Comparison of ENCODE assay signal across 1 mouse cellular context in genomic region chr4:45037455-45038410, GRCm38 (mm10).
TF ChIP-seq lines count a peak whose summit lies in the region.

No protein-coding gene starts in this region.

TF ChIP-seq in myocyte, 11 proteins besides CTCF, POLR2A, EP300 and RAD21 (continued from another document):
- peak in 2 of 3 experiments; percentile 65 to 82 for TF ChIP-seq MYOG (IDR thresholded peaks at IDR 0.05; ENCODE audit: control insufficient read depth in 1 of 3, insufficient read depth in 1 of 3, insufficient read length in 2 of 3, low read depth in 2 of 3)
